In the genomic region with DNA sequence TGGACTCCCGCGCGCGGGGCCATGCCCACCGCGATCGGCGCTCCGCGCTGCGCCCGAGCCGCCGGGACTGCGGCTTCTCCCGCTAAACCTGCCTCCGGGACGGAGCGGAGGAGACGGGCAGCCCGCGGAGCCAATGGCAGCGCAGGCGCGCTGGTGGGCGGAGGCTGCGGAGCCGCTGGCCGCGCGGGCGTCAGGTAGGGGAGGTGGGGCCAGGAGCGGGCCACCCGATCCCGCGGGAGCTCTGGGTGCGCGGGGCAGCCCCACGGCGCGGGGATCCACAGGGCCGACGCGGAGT, we compare ENCODE assay signal across 8 mouse cellular contexts. TPM values are rescaled to one million over a fixed set of nuclear protein-coding genes. Genes with fewer than 3 reads are reported as not detected.
DNase-seq lines count a peak whose midpoint lies in the region; ATAC-seq and TF ChIP-seq lines count a peak whose summit lies in the region.

A gene (minus strand): TSS at position 106 of the 295 bp plus-strand sequence.

- peak within 1 kb of the TSS; percentile 78 for H3K9ac ChIP-seq in ES-E14 (ENCODE audit: insufficient read depth, low read depth, low read length, poor library complexity, severe bottlenecking)
- H3K9ac ChIP-seq in forebrain, postnatal 0 days, result peak within 1 kb of the TSS; percentile 33
- peak within 1 kb of the TSS; percentile 34 for H3K9ac ChIP-seq in liver, postnatal 0 days (replicated peaks)

- peak; percentile 66 for DNase-seq in ES-E14 (ENCODE audit: low read depth, low spot score)
- peak; percentile 37 to 70 for DNase-seq in cerebellum, adult 18-20 months
- peak; percentile 87 for DNase-seq in forebrain, postnatal 0 days
- DNase-seq in heart, postnatal 25 days (ENCODE audit: low spot score), result peak; percentile 81
- DNase-seq in layer of hippocampus, adult 18-20 months (ENCODE audit: low spot score in 2 of 2), result peak; percentile 84 to 88
- DNase-seq in liver, postnatal 0 days, result peak; percentile 76
- peak; percentile 89 for DNase-seq in ovary, adult 18-20 months (ENCODE audit: low spot score)
- DNase-seq in thymus, postnatal 25 days, result peak; percentile 61

- no peak for TF ChIP-seq EP300 in liver, postnatal 0 days (IDR thresholded peaks at IDR 0.05; ENCODE audit: low read depth)

- no peak within 1 kb of the TSS for H3K27ac ChIP-seq in ES-E14 (ENCODE audit: insufficient read depth, low read depth, low read length, poor library complexity, severe bottlenecking)
- H3K27ac ChIP-seq in forebrain, postnatal 0 days (ENCODE audit: low read depth, low read length), result no peak within 1 kb of the TSS
- no peak within 1 kb of the TSS for H3K27ac ChIP-seq in liver, postnatal 0 days (ENCODE audit: low read depth)

- H3K36me3 ChIP-seq in ES-E14 (ENCODE audit: control insufficient read depth, insufficient read depth, low read length, poor library complexity, severe bottlenecking), result no peaks in the 10 kb centered on the region
- no peaks in the 10 kb centered on the region for H3K36me3 ChIP-seq in forebrain, postnatal 0 days (ENCODE audit: insufficient read depth)
- no peaks in the 10 kb centered on the region for H3K36me3 ChIP-seq in liver, postnatal 0 days (replicated peaks; ENCODE audit: insufficient read depth, low read length)

- no peaks in the 10 kb centered on the region for H3K9me3 ChIP-seq in ES-E14 (ENCODE audit: control insufficient read depth, insufficient read depth, low read depth, low read length)
- H3K9me3 ChIP-seq in forebrain, postnatal 0 days (ENCODE audit: low read length), result no peaks in the 10 kb centered on the region
- no peaks in the 10 kb centered on the region for H3K9me3 ChIP-seq in liver, postnatal 0 days (ENCODE audit: low read length)

- in situ Hi-C loops in ES-E14 (cut with MboI; ENCODE audit: low sequenced_read_pairs in 2 of 2, unreplicated experiment in 2 of 2), result no loop called here

- H3K4me3 ChIP-seq in ES-E14 (ENCODE audit: insufficient read depth in 1 of 2, low read depth in 1 of 2, low read length in 2 of 2, poor library complexity in 1 of 2, severe bottlenecking in 1 of 2), result peak within 1 kb of the TSS; percentile 79 to 98
- H3K4me3 ChIP-seq in forebrain, postnatal 0 days (ENCODE audit: low read depth, low read length), result peak within 1 kb of the TSS; percentile 72
- H3K4me3 ChIP-seq in liver, postnatal 0 days (ENCODE audit: low read depth, low read length), result peak within 1 kb of the TSS; percentile 59

- peak within 1 kb of the TSS; percentile 95 for H3K4me2 ChIP-seq in forebrain, postnatal 0 days (ENCODE audit: low read depth)
- H3K4me2 ChIP-seq in liver, postnatal 0 days (ENCODE audit: low read depth, low read length), result peak within 1 kb of the TSS; percentile 88

- no peak for TF ChIP-seq CTCF in forebrain, postnatal 0 days (IDR thresholded peaks at IDR 0.05; ENCODE audit: low read depth)
- no peak for TF ChIP-seq CTCF in liver, postnatal 0 days (IDR thresholded peaks at IDR 0.05; ENCODE audit: low read depth)

- H3K27me3 ChIP-seq in forebrain, postnatal 0 days (ENCODE audit: insufficient read depth, low read length), result peaks cover 23% of the 10 kb centered on the region; the same call in 1 of the 2 replicates
- H3K27me3 ChIP-seq in liver, postnatal 0 days (ENCODE audit: insufficient read depth, low read length), result peaks cover 50% of the 10 kb centered on the region

- peaks cover 0 to 2% of the 10 kb centered on the region in 2 experiments; a peak in 2 of 4 replicates for H3K4me1 ChIP-seq in ES-E14 (ENCODE audit: control insufficient read depth in 2 of 2, insufficient read depth in 2 of 2, low read length in 2 of 2, poor library complexity in 1 of 2)
- no peaks in the 10 kb centered on the region for H3K4me1 ChIP-seq in forebrain, postnatal 0 days (ENCODE audit: insufficient read depth)
- peaks cover 13% of the 10 kb centered on the region for H3K4me1 ChIP-seq in liver, postnatal 0 days (ENCODE audit: insufficient read depth)

- WGBS in forebrain, postnatal 0 days, result 5% methylated on average over 44 of the region's 44 CpGs
- WGBS in liver, postnatal 0 days (ENCODE audit: insufficient replicate concordance), result 2% methylated on average over 33 of the region's 44 CpGs

- peak; percentile 97 for ATAC-seq in forebrain, postnatal 0 days
- ATAC-seq in liver, postnatal 0 days, result peak; percentile 96

- intact Hi-C loops in heart, postnatal 25 days (cut with DNase I), result loop anchor here (5.0 to 10.0 kb wide), 3 partner anchors 120 to 308 kb away; no protein-coding TSS in a partner anchor

TF ChIP-seq in ES-E14, 5 proteins besides CTCF, POLR2A, EP300 and RAD21:
- no peak for TF ChIP-seq ZC3H11A (IDR thresholded peaks at IDR 0.05; ENCODE audit: borderline replicate concordance, low read depth, low read length)
- no peak for TF ChIP-seq ZNF384 (IDR thresholded peaks at IDR 0.05; ENCODE audit: low read depth, low read length)
- no peak; the same call in 1 of the 2 replicates for TF ChIP-seq CHD2 (IDR thresholded peaks at IDR 0.05; ENCODE audit: low read depth, low read length)
- TF ChIP-seq MAFK (IDR thresholded peaks at IDR 0.05; ENCODE audit: insufficient read depth, low read depth, low read length), result no peak
- TF ChIP-seq HCFC1 (IDR thresholded peaks at IDR 0.05; ENCODE audit: borderline replicate concordance, insufficient read depth, low read length), result no peak

RNA-seq across cellular contexts. Expression of the gene that starts here (rescaled TPM):
- 8.3 and 9.5 TPM in 2 replicates for total RNA-seq in ES-E14 (2012; rRNA removed)
- 17.2 and 40.1 TPM in 2 replicates for total RNA-seq in forebrain, postnatal 0 days (2014; rRNA removed)
- 8.7 and 17.2 TPM in 2 replicates for polyA plus RNA-seq in forebrain, postnatal 0 days (2015; fragmentation: Nextera tagmentation; extraction: Ambion mirVana)
- 10 to 100 TPM; 34.5 to 36.8 TPM for total RNA-seq in heart, postnatal 25 days (2021)
- total RNA-seq in layer of hippocampus, adult 18-20 months (2021), result 10 to 100 TPM; 60.1 to 68.2 TPM
- 2.6 and 2.8 TPM in 2 replicates for polyA plus RNA-seq in liver, postnatal 0 days (2015; fragmentation: Nextera tagmentation; extraction: Ambion mirVana)
